Mouse (Mus musculus) MEL (cell line): Measurements from ENCODE around the gene Caly.

Source experiments
- CTCF ChIP-seq, 3 experiments: IDR thresholded peaks in 2 of 3; conservative IDR thresholded peaks in 1 of 3; 2 replicates each; pipeline ENCODE4 v1.5.1; 2011 to 2012; ENCODE audit warnings: low read length in 3 of 3, low read depth in 2 of 3, mild to moderate bottlenecking in 2 of 3, improper control_type of control experiment in 1 of 3, inconsistent platforms in 1 of 3, mixed read lengths in 1 of 3, moderate library complexity in 1 of 3; ENCODE audit not compliant: control insufficient read depth in 1 of 3, insufficient read depth in 1 of 3, poor library complexity in 1 of 3, severe bottlenecking in 1 of 3
- ELF1 ChIP-seq: IDR thresholded peaks from 2 replicates; pipeline ENCODE4 v1.6.1; 2014; ENCODE audit warnings: low read depth, mild to moderate bottlenecking, inconsistent platforms, low read length, improper control_type of control experiment, moderate library complexity
- MAFK ChIP-seq: IDR thresholded peaks from 2 replicates; pipeline ENCODE4 v1.6.1; 2011; ENCODE audit warnings: low read depth, mild to moderate bottlenecking, low read length, improper control_type of control experiment, borderline replicate concordance
- MAZ ChIP-seq: IDR thresholded peaks from 2 replicates; pipeline ENCODE4 v1.6.1; 2012; ENCODE audit warnings: low read depth, mild to moderate bottlenecking, inconsistent platforms, low read length, improper control_type of control experiment

GRCm38 (mm10) chr7:140031771-140032170 lies 50.6 kb downstream of the Caly start:
- no peak for TF ChIP-seq CTCF (IDR thresholded peaks at IDR 0.05 in 2 of 3, conservative IDR thresholded peaks at IDR 0.05 in 1 of 3; ENCODE audit: control insufficient read depth in 1 of 3, insufficient read depth in 1 of 3, low read depth in 2 of 3, low read length in 3 of 3, poor library complexity in 1 of 3, severe bottlenecking in 1 of 3)
- TF ChIP-seq MAFK = no peak
- TF ChIP-seq MAZ = no peak
- no peak for TF ChIP-seq ELF1
